Mouse (Mus musculus) T-helper 2 cell (primary cell): ENCODE measurements around the gene Hes7.

Source experiments
- in situ Hi-C: fragments of 300-600 bp; cut with MboI, MseI; formaldehyde crosslinking; loops from one replicate; pipeline ENCODE4 v1.15.1; 2025; ENCODE audit warnings: high pct_unique_total_duplicates

The Hes7 gene

DNA sequence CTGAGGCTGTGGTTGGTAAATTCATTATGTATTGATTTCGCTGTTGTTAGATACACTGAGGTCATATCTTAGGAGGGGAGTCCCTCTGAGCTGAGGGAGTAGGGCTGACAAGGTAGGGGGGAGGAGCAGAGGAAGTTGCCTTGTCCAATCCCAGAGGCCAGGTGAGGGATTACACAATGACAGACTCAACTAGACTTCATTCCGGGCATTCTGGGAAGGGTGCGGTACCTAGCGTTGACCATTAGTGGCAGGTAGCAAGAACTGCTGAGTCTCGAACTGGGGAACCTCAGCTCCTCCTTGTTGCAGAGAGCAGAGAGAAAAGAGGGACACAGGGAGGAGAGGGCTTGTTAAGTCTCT is 13.3 kb downstream of the Hes7 start:
- in situ Hi-C loops = no loop called here

DNA sequence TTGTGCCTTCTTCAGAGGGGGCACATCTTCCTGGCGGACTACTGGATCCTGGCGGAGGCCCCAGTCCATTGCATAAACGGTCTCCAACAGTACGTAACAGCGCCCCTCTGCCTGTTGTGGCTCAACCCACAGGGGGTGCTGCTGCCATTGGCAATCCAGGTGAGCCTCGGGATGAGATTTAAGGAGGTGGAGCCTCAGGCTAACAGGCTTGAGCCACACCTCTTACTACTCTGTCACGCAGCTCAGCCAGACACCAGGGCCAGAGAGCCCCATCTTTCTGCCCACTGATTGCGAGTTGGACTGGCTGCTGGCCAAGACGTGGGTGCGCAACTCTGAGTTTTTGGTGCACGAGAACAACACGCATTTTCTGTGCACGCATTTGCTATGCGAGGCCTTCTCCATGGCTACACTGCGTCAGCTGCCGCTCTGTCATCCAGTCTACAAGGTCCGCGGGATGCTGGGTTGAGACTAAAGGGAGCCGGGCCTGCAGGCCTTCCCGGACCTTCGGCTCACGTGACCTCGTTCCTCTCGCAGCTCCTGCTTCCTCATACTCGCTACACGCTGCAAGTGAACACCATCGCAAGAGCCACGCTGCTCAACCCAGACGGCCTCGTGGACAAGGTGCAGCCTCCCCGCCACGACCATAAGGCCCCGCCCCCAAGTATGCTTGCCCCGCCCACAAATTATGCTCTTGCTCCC is 13.9 kb downstream of the Hes7 start:
- in situ Hi-C loops = no loop called here

DNA sequence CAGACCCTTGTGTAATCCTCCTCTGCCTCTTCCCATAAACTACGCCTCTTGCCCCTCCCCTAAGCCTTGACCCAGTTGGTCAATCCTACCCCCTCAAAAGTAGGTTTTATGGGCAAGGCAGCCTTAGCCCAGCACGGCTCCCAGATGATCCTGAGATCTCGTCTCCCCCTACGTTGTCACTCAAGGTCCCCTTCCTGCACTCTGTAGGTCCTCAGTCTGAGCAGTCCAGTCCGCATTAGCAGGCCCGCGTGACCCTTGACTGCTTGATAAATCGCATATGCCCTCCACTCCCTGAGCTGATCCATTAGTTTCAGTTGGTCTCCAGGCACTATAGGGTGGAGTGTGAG is 14.4 kb downstream of the Hes7 start:
- in situ Hi-C loops = no loop called here

DNA sequence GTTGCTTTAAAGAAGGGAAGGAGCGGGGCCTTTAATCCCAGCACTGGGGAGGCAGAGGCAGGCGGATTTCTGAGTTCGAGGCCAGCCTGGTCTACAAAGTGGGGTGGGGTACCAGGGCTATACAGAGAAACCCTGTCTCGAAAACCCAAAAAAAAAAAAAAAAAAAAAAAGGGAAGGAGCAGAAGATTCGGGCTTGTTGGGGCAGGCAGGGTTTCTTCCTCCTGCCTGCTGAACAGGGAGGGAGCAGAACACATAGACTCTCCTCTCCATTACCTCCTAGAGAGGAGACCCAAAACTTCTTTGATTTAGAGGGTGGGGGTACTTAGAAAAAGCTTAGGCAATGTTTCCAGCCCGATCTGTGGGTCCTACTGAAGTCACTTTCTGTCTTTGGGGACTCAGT is 15.2 kb downstream of the Hes7 start:
- in situ Hi-C loops = no loop called here

DNA sequence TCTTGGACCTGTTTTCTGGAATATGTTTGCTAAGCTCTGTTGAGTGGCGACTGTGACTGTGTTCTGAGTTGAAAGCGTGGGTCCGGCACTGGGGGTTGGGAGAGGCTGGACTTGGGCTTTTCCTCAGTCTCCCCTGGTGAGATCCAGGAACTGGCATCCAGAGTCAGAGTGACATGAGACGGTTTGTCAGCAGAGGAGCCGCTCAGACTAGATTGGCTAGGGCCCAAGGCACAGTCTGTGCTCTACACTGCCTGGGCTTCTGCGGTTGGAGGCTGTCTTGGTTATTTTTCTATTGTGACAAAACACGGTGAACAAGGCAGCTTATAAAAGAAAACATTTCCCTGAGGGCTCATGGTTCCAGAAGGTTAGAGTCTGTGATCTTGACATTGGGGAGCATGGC is 27.3 kb downstream of the Hes7 start:
- in situ Hi-C loops = no loop called here

DNA sequence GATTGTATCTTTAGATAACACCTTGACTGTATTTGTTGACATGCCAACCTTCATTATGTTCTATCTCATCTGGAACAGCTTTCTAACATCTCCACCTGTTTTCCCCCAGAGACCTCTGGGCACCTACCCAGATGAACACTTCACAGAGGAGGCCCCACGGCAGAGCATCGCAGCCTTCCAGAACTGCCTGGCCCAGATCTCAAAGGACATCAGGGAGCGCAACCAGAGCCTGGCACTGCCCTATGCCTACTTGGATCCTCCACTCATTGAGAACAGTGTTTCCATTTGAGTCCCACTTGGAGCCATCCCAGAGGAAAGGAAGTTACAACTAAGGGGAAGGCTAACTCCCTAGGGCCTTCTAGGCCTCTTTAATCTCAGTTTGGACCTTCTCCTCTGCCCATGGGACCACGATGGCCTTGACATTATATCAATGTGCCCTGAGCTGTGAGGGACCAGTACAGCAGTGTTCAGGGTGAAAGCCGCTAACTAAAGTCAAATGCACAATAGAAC is 28.3 kb downstream of the Hes7 start:
- in situ Hi-C loops = no loop called here

DNA sequence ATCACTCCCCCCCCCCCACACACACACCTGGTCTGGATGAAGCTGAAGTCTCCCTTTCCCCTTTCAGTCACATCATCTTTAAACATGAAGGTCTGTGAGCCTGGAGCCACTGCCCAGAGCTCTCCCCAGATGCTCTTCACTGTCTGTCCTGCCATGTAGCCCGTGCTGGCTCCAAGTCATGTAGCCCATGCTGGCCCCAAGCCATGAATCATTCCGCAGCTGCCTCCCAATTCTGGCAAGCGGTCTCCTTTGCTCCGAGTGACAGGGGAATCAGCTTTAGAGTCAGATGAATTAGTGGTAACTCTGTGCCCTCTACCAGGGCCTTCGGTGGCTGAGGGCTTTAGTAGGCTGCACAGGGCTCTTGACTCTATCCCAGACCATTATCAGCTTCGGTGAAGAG is 29.5 kb downstream of the Hes7 start:
- in situ Hi-C loops = no loop called here

DNA sequence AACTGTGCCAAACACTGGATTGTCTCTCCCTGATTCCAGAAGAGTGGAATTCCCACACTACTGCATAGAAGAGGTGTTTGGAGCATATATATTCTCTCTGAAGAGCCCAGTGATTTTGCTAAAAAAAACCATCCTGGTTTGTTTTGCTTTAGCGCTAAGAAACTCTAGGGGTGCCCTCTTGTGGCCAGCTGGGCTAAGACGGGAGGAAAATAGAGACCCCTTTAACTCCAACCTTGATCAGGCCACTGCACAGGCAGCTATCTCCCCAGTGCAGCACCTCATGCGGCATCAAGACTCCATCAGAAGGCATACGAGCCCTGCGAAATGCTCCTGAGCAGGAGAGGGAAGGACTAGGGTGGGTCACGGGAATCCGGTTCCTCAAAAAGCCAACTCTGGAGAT is 30.2 kb downstream of the Hes7 start:
- in situ Hi-C loops = no loop called here

DNA sequence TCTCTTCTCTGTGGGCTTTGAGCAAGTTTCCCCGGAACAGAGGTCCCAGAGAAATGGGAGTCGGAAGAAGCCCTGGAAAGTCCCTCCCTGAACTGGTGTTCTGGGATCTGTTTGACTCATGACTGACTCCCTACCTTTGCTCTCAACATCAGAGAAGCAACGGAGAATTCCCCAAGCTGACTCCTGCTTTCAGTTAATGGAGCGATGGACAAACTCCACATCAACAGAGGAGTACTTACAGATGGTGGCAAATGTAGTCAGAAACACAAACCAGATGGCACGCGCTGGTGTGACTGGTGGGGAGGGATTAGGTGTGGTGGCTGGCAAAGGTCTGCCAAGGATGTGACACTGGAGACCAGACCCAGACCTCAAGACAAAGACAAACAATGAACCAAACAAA is 30.8 kb downstream of the Hes7 start:
- in situ Hi-C loops = no loop called here

DNA sequence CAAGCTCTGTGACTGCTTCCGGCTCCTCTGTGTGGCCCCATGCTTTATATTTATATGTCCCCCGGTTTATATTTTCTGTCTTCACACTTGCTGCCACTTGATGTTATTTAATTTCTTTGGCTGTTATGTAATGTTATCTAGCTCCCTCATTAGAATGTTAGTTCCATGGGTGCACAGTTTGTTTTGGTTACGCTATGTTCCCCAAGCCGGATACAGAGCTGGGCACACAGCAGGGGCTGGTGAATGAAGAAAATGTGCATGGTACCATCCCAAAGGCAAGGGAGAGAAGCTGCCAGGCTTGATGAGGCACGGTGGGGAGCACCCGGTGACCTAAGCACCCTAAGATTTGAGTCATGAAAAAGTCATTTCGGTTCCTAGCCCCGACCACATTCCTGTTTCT is 33.6 kb downstream of the Hes7 start:
- in situ Hi-C loops = no loop called here

DNA sequence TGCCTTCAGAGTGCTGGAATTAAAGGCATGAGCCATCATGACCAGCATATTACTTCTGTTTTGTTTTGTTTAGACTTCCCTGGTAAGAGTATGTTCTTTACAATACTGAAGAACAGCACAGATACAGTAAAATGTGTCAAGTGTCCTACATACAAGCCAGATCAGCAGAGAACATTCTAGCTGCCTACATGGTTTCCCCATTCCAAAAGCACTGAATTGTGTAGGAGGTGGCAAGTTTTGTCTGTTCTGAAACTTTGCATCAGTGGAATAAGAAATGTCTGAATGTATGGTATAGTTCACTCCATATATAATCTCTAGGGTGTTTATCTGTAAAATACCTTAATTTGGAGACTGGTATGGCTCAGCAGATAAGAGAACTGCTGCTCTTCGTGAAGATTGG is 35.1 kb downstream of the Hes7 start:
- in situ Hi-C loops = no loop called here

DNA sequence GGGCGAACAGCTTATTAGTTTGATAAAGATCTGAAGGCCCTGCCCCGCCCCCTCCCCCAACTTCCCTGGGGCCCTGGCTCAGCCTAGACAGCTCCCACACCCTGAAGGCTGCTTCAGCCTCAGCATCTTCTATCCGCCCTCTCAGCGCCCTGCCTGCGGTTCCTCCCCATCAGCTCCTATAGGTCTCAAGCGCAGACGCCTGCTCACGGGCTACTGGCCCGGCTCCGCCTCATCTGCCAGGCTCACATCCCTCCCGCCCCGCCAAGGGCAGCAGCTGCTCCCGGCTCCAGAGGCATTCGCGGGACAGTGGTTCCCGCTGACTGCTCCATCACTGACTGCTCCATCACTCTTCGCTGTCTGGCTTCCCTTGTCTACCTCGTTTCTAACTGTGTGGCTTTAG is 36.6 kb downstream of the Hes7 start, which contains the start of gene Alox12b:
TSS of gene Alox12b (plus strand) at position 190 of the 400 bp plus-strand sequence.
- in situ Hi-C loops = no loop called here

DNA sequence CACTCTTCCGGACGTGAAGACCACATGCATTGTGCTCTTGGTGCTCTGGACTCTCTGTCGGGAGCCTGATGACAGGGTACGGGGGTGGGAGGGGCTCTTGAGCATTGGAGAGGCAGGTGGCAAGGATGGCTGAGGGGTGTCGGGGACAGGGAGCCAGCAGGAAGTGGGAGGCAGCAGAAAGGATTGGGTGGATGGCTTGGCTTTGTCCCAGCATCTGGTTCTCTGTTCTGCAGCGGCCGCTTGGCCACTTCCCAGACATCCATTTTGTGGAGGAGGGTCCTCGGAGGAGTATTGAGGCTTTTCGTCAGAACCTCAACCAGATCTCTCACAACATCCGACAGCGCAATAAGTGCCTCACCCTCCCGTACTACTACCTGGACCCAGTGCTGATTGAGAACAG is 49.1 kb downstream of the Hes7 start:
- in situ Hi-C loops = no loop called here

DNA sequence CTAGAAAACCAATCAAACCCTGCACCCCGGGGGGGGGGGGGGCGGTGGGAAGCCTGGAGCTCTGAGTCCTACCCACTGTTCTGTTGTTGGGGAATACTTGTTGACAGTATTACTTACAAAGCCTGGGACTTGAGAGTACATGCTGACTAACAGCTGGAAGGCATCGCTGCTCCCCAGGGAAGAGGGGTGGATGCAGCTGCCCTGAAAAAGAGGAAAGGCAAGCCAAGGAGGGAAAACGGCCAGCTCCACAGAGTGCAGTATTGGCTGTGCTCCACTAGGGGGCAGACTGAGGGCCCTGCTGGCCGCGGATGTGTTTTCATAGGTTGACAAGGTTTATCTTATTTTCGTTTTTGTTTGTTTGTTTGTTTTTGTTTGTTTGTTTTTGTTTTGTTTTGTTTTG is 51.4 kb downstream of the Hes7 start:
- in situ Hi-C loops = loop anchor here (5.0 kb wide), 1 partner anchor 94 kb away; no protein-coding TSS in a partner anchor

DNA sequence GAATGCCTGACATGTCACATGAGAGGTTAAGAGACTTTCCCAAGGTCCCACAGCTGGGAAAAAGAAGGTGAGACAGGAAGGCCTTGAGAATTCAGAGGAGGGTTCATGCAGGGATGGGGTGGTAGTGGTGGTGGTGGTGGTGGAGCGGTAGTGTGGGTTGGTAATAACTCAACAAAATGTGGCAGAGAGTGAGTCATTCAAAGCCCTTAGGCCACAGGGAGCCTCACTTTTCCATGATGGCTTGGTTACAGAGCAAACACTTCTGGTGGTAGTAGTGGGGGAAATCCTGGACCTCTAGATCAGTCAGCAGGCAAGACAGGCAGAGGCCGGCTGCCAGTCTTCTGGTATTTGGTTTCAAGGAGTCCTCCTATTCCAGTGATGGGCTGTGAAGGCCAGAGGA is 52.4 kb downstream of the Hes7 start:
- in situ Hi-C loops = loop anchor here (5.0 kb wide), 1 partner anchor 95 kb away; no protein-coding TSS in a partner anchor
